Mouse (Mus musculus): ENCODE measurements around the gene Hnf4a. TPM values are rescaled to one million over a fixed set of nuclear protein-coding genes. Genes with fewer than 3 reads are reported as not detected.
"Not testable (repeated sequence)": the region's sequence is repeated elsewhere in the genome, so short reads cannot be mapped to it uniquely, and the experiment has no call there.

Hnf4a gene
- polyA plus RNA-seq, 1 experiment from 2014 or later: 4.4 TPM

DNA sequence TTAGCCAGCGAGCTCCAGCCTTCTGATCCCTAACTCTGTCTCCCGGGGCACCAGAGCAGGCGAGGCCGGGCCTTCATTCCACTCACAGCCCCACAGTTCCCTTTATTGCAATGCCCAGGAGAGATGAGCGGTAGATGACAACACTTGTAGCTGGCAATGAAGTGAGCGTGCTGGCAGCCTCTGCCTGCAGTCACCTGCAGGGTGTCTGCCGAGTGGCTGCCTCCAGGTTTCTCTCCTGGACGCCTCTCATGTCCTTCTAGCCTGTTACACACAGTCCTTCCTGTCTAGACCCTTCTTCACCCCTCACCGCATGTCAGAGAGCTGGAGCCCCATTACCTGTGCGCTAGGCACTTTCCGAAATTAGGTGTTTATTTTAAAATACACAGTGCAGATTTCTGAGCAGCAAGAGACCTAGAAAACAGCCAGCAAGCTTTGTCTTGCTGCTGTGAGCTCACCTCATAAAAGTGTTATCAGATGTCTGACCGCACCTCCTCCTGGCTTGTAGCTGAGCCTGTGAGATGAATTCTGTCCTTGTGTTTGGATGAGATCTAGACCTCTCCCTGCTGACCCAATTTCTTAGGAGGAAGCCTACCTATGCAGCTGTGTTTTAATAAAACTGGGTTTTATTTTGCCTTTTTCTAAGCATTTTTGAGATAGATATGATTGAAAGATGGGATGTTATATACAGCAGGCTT is 102.8 kb downstream of the Hnf4a start:
- no peaks in the 10 kb centered on the region for H3K27me3 ChIP-seq (ENCODE audit: insufficient read depth, poor library complexity, severe bottlenecking)
- no peaks in the 10 kb centered on the region for H3K9me3 ChIP-seq
- peaks cover 17% of the 10 kb centered on the region; the same call in 1 of the 2 replicates for H3K4me1 ChIP-seq
- DNase-seq (ENCODE audit: low spot score): no peak
- WGBS: 82% methylated on average over 12 of the region's 12 CpGs
- no peak overlapping the region for H3K27ac ChIP-seq
- H3K36me3 ChIP-seq: peaks cover 55% of the 10 kb centered on the region
- H3K4me3 ChIP-seq: no peak overlapping the region

DNA sequence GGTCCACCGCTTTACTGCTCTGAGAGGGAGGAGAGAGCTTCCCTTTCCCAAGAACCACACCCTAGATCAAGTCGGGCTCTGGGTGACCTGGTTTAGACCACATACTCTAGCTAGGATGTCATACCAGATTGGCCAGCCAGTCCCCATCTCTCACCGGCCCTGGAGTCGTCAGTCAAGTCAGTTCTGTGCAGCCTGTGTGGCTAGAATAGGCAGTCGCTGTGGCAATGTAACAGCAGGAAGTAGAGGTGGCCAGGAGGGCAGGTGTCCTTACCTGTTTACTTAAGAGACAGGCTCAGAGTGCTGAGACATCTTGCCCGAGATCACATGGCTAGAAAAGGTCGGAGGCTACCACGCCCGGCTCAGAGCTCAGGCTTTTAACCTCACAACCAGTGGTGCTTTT is 104.6 kb downstream of the Hnf4a start:
- Histone ChIP-seq H3K27me3 (ENCODE audit: insufficient read depth, poor library complexity, severe bottlenecking) (no peaks in the 10 kb centered on the region), H3K4me3 (no peak overlapping the region), H3K27ac (no peak overlapping the region), H3K36me3 (peaks cover 73% of the 10 kb centered on the region), H3K4me1 (peaks cover 17% of the 10 kb centered on the region; the same call in 1 of the 2 replicates), H3K9me3 (no peaks in the 10 kb centered on the region)
- 83% methylated on average over 9 of the region's 9 CpGs for WGBS
- no peak for DNase-seq (ENCODE audit: low spot score)

DNA sequence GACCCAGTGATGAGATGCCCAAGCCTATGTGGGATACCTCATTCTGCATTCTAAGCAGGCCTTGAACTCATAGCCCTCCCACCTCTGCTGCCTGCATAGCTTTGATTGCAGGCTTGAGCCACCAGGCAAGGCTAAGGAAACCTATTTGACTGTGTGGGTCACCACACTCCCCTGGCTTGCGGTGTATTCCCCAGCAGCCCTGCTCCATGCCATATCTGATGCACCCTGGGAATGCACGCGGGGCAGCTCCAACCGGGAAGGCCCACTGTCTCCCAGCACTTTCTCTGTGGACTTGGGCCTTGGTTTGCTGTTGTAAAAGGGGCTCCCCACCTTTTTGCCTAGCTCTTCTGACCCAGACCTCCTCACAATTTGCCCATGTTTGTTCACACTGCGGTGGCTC is 106.6 kb downstream of the Hnf4a start:
- Histone ChIP-seq H3K36me3 (peaks cover 81% of the 10 kb centered on the region), H3K27ac (no peak overlapping the region), H3K27me3 (ENCODE audit: insufficient read depth, poor library complexity, severe bottlenecking) (no peaks in the 10 kb centered on the region), H3K9me3 (no peaks in the 10 kb centered on the region), H3K4me3 (no peak overlapping the region), H3K4me1 (peaks cover 4% of the 10 kb centered on the region; the same call in 1 of the 2 replicates)
- peak; percentile 68 for DNase-seq (ENCODE audit: low spot score)
- 86% methylated on average over 5 of the region's 5 CpGs for WGBS

DNA sequence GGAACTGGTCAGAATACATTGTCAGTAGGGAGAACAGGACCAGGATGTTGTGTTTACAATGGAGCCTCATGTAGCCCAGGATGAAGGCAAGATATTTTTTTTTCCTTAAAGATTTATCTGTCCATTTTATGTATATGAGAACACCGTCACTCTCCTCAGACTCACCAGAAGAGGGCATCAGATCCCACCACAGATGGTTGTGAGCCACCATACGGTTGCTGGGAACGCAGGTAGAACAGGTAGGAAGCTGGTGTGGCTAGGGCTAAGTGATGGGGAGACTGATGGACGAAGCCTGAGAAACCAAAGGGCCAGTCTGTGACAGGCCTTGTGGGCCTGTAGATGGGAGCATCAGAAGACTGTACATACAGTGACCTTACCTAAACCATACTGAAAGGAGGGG is 107.4 kb downstream of the Hnf4a start:
- WGBS: 90% methylated on average over 4 of the region's 4 CpGs
- H3K4me1 ChIP-seq: peaks cover 4% of the 10 kb centered on the region; the same call in 1 of the 2 replicates
- no peaks in the 10 kb centered on the region for H3K27me3 ChIP-seq (ENCODE audit: insufficient read depth, poor library complexity, severe bottlenecking)
- H3K9me3 ChIP-seq: no peaks in the 10 kb centered on the region
- no peak overlapping the region for H3K4me3 ChIP-seq
- H3K36me3 ChIP-seq: peaks cover 89% of the 10 kb centered on the region
- H3K27ac ChIP-seq: no peak overlapping the region
- DNase-seq (ENCODE audit: low spot score): peak; percentile 33

DNA sequence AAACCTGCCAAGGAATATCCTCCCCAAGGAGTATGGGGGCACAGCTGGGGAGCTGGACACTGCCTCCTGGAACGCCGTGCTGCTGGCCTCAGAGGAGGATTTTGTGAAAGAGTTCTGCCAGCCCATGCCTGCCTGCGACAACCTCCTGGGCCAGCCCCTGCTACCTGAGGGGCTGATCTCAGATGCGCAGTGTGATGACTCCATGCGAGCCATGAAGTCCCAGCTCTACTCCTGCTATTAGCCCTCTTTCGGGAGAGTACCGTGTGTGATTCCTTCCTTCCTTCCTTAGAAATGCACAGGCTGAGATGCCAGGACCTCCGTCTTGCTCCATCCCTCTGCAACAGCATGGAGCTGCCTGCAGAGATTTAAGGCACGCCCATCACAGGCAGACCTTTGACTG is 108.8 kb downstream of the Hnf4a start:
- no peak overlapping the region for H3K4me3 ChIP-seq
- 92% methylated on average over 9 of the region's 9 CpGs for WGBS
- no peaks in the 10 kb centered on the region for H3K27me3 ChIP-seq (ENCODE audit: insufficient read depth, poor library complexity, severe bottlenecking)
- no peaks in the 10 kb centered on the region for H3K9me3 ChIP-seq
- H3K36me3 ChIP-seq: peaks cover 97% of the 10 kb centered on the region
- no peaks in the 10 kb centered on the region for H3K4me1 ChIP-seq
- DNase-seq (ENCODE audit: low spot score): peak; percentile 64
- H3K27ac ChIP-seq: no peak overlapping the region

DNA sequence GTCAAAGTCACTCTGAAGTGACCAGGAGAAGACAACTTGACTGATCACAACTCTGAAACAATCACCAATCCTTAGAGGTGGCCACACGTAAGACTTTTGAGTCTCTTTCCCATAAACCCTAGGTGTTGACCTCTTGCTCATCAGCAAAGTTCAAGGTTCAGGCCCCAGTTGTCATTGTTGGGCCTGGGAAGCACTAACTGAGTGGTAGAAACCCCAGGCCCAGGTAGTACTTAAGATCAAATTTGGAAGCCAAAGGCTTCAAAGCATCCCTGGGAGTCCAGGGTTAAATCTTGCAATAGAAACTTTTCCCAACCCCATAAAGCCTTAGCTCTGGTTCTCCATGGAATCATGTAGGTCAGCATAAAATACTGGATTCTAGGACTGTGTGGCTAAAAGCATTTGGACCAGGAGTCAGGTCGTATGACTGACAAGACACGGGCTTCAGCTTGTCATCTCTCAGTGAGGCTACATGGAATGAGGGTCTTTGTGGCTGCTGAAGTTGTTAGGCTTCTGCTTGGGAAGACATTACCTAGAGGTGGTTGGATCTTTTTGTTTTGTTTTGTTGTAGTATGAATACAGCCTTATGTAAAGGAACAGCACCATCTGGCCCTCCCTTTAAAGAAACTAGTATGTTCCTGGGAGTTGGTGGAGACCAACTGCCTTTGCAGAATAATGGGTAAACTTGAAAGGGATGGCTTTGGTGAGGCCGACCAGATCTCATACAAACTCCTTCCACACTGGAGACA is 109.5 kb downstream of the Hnf4a start:
- Histone ChIP-seq H3K27me3 (ENCODE audit: insufficient read depth, poor library complexity, severe bottlenecking) (no peaks in the 10 kb centered on the region), H3K4me1 (no peaks in the 10 kb centered on the region), H3K9me3 (no peaks in the 10 kb centered on the region), H3K4me3 (no peak overlapping the region), H3K27ac (no peak overlapping the region), H3K36me3 (peaks cover 98% of the 10 kb centered on the region)
- peak; percentile 60 for DNase-seq (ENCODE audit: low spot score)
- WGBS: 84% methylated on average over 4 of the region's 4 CpGs

DNA sequence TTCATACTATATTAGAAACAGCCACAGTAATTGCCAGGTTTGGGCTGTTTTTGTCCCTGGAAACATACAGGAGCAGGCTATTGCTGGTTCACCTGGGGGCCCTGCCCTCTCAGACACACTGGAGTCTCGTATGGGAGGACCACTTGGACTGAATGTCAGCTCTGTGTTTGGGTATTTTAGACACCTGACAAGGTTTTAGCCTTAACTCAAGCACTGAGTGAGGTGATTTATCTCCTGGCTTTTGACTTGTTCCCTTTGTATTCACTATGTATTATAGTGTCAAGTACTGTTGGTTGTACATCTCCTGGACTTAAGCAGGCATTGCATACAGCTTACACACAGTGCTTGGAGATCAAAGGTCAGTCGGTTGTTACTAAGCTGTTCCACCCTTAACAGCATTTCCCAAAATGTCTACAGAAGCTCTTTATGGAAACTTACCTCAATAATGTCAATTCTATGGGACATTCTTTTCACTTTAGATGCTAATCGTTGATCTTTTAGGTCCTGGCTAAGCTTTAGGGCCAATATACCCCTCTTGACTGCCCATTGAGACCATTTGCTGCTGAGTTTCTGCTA is 110.1 kb downstream of the Hnf4a start:
- Histone ChIP-seq H3K27me3 (ENCODE audit: insufficient read depth, poor library complexity, severe bottlenecking) (no peaks in the 10 kb centered on the region), H3K36me3 (peaks cover 96% of the 10 kb centered on the region), H3K4me1 (no peaks in the 10 kb centered on the region), H3K27ac (no peak overlapping the region), H3K9me3 (no peaks in the 10 kb centered on the region), H3K4me3 (no peak overlapping the region)
- 85% methylated on average over 3 of the region's 3 CpGs for WGBS
- peak; percentile 69 for DNase-seq (ENCODE audit: low spot score)

DNA sequence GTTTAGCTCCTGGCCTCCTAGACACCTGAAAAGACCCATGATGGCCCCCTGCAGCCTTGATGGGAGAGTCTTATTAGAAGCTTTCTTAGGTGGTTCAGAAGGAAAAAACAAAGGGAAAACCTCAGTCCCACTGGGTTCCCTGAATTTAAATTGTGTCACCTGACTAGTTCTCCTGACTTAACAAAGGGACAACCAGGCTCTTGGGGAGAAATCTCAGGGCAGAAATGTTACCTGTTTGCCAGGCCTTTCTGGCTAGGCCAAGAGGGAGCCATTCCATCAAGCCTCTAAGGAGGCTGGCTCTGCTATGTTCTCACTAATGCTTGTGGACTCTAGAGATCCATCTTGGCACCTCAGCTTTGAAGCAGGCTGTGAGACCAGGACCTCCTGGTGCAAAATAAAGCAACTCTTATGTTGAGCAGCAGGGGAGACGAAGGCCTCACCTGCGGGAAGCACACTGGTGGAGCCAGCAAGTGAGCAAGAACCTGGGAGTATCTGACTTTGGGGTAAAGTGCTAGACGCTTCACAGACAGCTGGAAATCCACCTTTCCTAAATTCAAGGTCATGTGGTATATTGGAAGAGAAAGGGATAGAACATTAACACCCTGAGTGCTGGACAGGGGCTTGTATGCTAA is 110.7 kb downstream of the Hnf4a start:
- peaks cover 93% of the 10 kb centered on the region for H3K36me3 ChIP-seq
- no peaks in the 10 kb centered on the region for H3K4me1 ChIP-seq
- DNase-seq (ENCODE audit: low spot score): peak; percentile 63
- H3K27ac ChIP-seq: no peak overlapping the region
- no peaks in the 10 kb centered on the region for H3K9me3 ChIP-seq
- H3K4me3 ChIP-seq: no peak overlapping the region
- 68% methylated on average over 3 of the region's 3 CpGs for WGBS
- no peaks in the 10 kb centered on the region for H3K27me3 ChIP-seq (ENCODE audit: insufficient read depth, poor library complexity, severe bottlenecking)

DNA sequence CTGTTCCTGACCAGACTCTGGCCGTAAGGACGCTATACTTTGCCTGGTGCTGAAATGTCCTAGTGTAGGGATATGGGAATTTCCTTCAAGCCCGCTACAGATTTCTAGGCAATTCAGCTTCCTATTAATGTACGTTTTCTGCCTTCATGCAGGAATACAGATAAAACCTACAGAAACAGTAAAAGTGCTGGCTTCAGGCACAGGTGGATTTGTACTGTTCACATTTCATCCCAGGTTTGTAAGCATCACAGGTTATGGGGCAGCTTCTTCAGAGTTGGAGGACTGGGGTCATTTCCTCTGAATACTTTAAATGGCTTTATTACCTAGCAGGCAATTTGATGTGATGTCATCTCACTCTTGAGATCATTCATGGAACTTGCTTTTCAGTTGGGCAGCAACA is 111.3 kb downstream of the Hnf4a start:
- 88% methylated on average over 4 of the region's 4 CpGs for WGBS
- no peak for DNase-seq (ENCODE audit: low spot score)

DNA sequence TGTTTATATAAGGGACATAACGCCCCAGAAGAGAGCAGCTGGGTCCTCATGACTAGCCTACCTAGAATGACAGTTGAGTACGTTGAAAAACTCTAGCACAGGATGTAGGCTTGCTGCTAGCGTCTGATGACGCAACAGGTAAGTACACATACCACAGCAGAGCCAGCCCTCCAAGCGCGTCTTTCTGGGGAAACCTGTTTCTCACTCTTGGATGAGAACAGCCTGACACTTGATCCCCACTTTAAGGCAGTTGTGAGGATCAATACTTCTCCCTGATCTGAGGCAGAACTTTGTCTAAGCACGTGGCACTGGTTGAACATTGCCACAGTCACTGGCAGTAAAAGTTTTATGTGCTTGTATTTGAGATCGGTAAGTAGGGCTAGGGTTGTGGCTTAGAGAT is 113.8 kb downstream of the Hnf4a start:
- Histone ChIP-seq H3K4me3 (no peak overlapping the region), H3K9me3 (no peaks in the 10 kb centered on the region), H3K36me3 (peaks cover 91% of the 10 kb centered on the region), H3K27me3 (ENCODE audit: insufficient read depth, poor library complexity, severe bottlenecking) (no peaks in the 10 kb centered on the region), H3K4me1 (no peaks in the 10 kb centered on the region), H3K27ac (no peak overlapping the region)
- 85% methylated on average over 8 of the region's 8 CpGs for WGBS
- no peak for DNase-seq (ENCODE audit: low spot score)

More for the DNA sequence above, 111.3 kb downstream of the Hnf4a start:
- Histone ChIP-seq H3K27me3 (ENCODE audit: insufficient read depth, poor library complexity, severe bottlenecking) (no peaks in the 10 kb centered on the region), H3K4me3 (no peak overlapping the region), H3K9me3 (no peaks in the 10 kb centered on the region), H3K36me3 (peaks cover 93% of the 10 kb centered on the region), H3K27ac (no peak overlapping the region), H3K4me1 (no peaks in the 10 kb centered on the region)

DNA sequence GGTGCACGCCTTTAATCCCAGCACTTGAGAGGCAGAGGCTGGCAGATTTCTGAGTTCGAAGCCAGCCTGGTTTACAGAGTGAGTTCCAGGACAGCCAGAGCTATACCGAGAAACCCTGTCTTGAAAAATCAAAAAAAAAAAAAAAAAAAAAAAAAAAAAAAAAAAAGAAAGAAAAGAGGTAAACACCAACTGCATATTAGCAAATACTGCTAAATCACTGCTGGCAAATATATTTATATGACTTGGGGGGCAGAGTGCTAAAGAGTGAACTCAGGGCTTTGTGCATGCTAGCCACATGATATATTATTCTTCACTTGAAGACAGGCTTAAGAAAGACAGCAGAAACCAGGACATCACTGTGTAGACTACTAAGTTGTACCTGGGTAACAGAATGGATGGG is 114.8 kb downstream of the Hnf4a start:
- 92% methylated on average over 3 of the region's 3 CpGs for WGBS
- H3K27me3 ChIP-seq (ENCODE audit: insufficient read depth, poor library complexity, severe bottlenecking); DNase-seq (ENCODE audit: low spot score); H3K9me3 ChIP-seq; H3K27ac ChIP-seq; H3K4me3 ChIP-seq; H3K4me1 ChIP-seq: not testable (repeated sequence)
- H3K36me3 ChIP-seq: peaks cover 91% of the 10 kb centered on the region
